Mouse (Mus musculus) mouse trophoblast stem cell (cell line): ENCODE measurements around the gene Cacng7.
"Not testable (repeated sequence)": the region's sequence is repeated elsewhere in the genome, so short reads cannot be mapped to it uniquely, and the experiment has no call there.

ENCODE experiments used
- in situ Hi-C, 2 experiments: fragments of 300-500 bp; cut with MseI, MboI; formaldehyde crosslinking; loops; 2 replicates in 1 of 2; 3 replicates in 1 of 2; pipeline ENCODE4 v1.15.1; 2025

Cacng7 gene

DNA sequence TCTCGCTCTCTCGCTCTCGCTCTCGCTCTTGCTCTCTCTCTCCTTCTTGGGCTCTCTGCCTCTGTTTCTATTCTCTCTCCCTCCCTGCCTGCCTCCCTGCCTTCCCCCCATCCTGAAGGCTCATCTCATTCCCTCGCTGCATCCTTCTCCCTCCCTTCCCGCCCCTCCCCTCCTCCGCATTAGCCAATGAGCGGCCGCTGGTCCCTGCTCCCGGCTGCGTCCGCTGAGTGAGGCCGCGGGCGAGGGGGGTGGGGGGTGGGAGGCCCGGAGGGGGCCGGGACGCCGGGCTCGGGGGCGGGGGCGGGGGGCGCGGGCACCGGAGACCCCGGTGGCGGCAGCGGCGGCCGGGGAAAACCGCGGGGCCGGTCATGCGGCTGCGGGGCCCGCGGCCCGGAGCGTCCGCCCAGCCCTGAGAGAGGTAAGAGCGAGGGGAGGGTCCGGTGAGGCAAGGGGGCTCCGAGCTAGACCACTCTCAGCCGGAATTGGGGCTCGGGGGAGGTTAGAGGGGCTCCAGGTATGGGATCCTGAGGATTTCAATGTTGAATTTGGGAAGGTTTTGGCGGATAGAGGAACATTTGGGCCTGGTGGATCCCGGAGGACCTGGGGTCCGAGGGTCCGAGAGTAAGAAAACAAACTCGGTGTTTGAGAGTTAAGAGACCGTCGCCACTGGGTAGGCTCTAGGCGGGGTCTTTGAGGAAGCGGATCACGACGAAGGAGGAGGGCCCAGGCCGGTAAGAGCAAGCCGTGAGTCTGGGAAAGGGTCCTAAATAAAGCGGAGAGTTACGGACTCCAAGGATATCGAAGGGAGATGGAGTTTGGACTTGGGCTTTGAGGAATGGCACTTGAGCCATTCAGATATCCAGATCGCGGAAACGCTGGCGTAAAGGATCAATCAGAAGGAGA lies at the start of gene Cacng7:
Gene Cacng7 (plus strand): TSS at position 337 of the 903 bp plus-strand sequence.
- in situ Hi-C loops = no loop called here

DNA sequence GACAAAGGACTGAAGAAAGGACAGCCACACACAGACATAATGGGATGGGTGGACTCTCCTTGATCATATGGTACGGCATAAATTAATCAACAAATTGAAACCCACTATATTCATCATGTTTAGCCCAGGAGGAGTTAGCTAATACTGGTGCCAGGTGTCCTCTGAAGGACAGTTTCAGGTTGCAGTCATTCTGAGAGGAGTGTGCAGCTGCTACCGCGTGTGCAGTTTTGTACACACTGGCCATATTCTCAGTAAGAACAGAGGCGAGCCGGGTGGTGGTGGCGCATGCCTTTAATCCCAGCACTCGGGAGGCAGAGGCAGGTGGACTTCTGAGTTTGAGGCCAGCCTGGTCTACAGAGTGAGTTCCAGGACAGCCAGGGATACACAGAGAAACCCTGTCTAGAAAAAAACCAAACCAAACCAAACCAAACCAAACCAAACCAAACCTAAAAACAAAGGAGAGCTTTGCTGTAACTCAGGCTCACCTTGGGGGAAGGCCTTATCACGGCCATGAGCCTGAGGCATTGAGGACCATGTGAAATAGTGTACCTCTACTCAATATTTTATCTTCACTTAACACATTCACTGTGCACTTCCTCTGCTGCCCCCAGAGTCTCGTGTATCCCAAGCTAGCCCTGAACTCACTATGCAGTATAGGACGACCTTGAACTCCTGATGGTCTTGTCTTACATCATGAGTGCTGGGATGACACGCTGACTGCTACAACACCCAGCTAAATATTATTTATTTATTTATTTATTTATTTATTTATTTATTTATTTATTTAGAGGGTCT lies 49.5 kb upstream of the Cacng7 start:
- in situ Hi-C loops = no loop called here

DNA sequence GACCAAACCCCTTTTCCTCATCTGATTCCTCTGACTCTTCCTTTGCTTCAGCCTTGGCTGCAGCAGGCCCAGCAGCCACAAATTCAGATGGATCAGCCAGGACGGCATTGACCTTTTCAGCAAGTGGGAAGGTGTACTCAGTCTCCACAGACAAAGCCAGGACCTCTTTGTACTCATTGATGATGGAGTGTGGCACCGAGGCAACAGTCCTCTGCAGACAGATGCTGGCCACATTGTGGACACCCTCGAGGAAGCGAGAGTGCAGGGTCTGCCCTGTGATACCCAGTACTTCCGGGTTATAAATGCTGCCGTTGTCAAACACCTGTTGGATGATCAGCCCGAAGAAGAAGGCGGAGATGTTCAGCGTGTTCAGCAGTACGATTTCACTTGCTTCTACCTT lies 48.2 kb upstream of the Cacng7 start:
- in situ Hi-C loops = no loop called here

DNA sequence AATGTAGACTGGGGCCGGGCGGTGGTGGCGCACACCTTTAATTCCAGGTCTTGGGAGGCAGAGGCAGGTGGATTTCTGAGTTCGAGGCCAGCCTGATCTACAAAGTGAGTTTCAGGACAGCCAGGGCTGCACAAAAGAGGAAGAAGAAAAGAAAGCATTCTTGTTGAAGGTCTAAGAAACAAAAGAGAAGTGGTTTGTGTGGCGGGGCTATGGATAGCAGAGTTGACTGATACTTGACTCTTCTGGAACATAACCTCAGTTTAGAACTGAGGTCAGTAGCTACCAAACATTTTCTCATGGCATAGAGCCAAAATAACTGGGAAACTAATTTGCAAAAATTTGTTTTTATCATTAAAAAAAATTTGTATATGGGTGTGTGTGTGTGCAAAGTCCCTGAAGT lies 46.7 kb upstream of the Cacng7 start:
- in situ Hi-C loops = no loop called here

DNA sequence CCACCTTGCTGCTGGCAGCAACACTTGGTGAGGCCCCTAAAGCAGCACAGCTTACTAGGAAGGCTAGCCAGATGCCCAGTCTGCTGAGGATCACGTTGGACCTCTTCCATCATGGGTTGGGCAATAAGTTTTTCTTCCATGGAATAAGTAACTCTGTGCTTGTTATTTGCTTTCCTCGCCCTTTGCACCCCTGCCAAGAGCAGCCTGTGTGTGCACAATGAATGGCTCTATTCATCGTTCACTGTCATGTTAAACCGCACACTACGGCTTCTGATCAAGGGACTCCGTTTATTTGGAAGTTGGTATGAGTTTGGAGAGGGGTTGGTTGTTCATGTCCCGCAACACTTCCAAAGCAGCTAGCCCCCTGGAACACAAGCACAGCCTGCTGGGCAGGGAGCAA lies 45.6 kb upstream of the Cacng7 start:
- in situ Hi-C loops = no loop called here

DNA sequence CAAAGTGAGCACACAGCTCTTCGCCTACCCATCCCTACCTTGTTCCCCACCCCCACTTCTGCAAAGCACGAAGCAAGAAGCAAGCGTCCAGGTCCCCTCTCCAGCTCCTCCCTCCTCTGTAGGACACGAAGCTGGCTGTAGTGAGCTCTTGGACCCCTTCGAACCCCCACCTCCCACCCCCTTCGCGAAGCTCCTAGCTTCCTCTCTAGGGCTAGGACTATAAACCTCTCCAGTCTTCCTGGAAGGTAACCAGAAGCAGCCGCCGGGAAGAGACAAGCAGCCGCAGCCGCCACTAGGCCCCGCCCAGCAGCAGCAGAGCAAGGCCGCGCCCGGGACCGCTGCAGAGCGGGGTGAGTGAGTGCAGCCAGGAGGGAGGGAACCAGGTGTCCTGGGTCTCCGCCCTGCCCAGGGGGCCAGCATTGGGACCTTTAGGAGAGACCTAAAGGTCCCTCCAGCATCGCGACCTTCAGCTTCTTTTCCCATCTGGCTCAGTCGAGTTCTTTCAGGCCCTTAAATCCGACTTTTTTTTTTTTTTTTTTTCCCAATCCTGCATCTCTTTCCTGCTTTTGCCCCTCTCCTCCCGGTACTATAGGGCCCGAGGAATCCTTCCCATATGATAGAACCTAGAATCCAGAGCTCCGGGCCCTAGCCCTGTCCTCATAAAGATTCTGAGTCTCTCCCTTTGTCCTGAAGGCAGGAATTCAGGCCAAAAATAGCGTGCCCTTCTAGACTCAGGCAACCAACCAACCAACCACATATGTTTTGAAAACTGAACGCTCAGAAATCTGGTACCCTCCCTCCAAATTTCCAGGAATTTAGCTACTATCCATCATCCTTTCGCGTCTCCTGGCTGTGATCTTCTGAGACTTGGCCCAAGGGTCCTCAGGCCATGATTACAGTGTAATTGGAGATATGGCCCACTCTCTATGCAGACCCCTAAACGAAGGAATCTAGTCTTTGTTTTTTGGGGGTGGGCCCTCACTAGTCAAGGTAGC lies 43.5 kb upstream of the Cacng7 start, which contains the start of the genes Myadm and Prkcg:
Gene Myadm (plus strand): TSS at position 105 of the 995 bp plus-strand sequence.
Gene Prkcg (plus strand): TSS at position 204 of the 995 bp plus-strand sequence.
- in situ Hi-C loops = no loop called here

DNA sequence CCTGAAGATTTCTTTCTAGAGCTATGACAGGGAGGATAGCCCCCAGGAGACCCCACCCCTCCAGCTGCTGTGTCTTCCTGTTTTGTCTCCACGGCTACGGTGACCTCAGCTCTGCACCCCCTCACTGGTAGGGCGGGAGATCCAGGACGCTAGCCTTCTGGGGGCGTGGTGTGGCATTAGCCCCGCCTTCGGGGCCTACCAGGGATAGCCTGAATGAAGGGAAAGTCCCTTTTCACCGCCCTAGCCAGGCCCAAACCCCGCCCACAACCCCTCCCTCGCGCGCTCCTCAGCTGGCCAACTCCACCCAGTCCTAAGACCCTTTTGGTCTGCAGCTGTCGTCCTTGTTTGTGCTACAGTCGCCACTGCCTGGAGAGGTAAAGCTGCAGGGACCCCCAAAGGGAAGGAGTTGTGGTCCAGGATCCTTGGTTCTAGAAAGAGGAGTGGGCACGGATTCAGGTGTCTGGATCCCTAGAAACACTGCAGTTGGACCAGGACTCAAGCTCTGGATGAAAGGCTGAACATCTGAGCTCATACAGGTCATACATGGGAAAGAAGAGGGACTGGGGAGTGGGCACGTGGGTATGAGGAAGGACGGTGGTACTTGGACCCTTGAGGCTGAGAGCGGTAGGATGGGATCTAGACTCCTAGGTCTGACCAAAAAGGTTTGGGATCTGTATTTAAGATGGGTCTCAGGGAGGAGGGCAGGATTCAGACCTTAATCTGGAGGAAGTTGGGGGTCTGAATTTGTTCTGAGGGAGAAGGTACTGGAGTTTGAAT lies 42.3 kb upstream of the Cacng7 start:
- in situ Hi-C loops = no loop called here

DNA sequence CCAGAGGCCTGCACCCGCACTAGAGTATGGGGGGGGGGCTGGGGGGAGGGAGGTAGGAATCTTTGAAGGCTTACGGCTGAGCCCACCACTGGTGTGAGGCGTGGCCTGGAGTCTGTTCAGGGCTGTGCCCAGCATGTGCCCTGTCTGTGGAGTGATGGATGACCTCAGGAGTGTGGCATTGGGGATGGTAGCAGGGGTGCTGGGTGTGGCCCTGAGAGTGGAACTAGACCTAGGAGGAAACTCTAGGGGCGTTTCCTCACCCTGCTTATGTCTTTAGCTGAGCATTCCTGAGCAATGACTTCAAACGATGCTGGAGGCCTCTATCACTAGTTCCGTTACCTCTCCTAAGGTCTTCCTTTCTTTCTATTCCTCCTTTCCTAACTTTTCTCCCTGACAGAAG lies 41.6 kb upstream of the Cacng7 start:
- in situ Hi-C loops = no loop called here

DNA sequence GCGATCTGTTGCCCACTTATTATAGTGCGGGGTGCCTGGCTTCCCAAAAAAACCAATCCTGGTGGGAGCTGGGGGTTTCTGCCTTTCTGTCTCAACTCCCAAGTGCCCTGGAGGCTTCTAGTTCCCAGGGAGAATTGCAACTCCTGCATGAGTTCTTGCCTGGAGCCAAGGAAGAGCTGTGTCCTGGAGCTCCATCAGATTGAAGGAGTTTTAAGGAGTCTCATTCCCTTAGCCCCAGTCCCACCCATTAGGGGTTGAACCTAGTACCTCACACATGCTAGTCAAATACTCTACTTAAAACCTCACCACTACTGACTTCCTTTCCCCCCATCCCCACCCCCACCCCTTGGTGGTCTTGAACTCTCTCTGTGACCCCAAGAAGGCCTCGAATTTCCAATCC lies 41.0 kb upstream of the Cacng7 start:
- in situ Hi-C loops = no loop called here

DNA sequence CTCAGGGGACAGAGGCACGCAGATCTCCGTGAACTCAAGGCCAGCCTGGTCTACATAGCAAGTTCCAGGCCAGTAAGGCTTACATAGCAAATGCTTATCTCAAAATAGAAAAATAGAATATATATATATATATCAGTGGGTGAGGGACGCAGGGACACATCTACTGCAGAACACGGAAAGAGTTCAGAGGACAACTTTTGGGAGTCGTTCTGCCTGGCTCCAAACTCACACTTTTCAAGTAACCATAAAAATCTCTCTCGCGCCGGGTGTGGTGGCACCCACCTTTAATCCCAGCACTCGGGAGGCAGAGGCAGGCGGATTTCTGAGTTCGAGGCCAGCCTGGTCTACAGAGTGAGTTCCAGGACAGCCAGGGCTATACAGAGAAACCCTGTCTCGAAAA lies 40.5 kb upstream of the Cacng7 start:
- in situ Hi-C loops = not testable (repeated sequence)

DNA sequence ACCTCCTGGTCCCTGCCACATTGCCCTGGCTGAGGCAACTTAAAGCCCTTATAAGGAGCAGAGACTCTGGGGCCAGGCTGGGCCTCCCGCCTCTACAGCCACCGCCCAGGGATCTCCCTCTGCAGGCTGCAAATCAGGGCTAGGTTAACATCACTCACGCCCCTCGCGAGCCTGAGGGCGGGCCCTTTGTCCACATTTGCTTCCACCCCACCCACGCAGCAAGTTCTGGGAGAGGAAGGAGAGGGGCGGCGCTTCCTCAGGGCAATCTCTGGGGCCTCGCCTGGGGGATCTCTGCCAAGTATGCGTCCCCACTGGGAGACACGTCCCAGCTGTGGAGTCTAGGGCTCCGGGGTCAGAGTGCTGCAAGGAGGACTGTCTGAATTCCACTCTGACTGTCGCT lies 40.0 kb upstream of the Cacng7 start:
- in situ Hi-C loops = no loop called here

DNA sequence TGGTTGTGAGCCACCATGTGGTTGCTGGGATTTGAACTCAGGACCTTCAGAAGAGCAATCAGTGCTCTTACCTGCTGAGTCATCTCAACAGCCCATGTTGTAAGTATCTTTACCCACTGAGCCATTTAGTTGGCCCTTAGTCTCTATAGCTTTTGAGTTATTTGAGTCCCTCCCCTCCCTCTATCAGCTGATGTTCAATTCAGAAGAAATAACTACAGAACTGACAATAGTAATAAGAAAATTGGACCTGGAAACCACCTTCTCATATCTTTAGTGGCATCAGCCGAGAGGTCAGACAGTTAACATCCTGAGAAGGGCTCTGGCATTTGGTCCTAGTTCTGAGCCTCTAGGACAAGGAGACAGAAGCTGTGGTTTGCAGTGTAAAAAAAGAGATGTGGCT lies 38.0 kb upstream of the Cacng7 start:
- in situ Hi-C loops = no loop called here

DNA sequence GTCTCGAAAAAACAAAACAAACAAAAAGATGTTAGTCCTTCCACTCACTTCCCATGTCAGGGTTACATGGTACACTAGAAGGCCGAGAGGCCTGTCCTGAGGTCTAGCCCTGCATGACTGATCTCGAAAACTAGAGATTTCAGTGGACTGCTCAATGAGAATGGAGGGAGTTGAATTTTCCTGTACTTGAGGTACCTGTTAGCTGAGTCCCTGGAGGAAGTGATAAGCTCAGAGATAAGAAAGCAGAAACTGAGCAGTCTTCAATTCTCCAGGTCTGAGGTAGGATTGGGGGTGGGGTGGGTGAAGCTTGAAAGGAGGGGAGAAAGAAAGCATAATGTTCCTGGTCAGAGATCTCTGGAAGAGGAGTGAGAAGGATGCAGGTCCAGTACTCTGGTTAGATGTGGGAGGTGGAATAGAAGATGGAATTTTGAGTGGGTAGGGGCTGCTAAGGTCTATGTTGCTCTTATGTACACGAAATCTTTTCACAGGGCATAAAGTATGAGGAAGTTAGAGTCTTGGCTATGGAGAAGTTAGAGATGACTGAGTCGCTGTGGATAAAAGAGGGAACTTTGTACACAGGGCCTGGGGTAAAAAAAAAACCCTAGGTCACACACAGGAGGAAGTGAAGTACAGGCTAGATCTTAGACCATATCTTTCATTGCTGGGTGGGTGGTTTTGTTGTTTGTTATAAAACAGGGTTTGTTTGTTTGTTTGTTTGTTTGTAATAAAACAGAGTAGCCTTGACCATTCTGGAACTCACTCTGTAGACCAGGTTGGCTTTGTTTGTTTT lies 37.2 kb upstream of the Cacng7 start:
- in situ Hi-C loops = no loop called here

DNA sequence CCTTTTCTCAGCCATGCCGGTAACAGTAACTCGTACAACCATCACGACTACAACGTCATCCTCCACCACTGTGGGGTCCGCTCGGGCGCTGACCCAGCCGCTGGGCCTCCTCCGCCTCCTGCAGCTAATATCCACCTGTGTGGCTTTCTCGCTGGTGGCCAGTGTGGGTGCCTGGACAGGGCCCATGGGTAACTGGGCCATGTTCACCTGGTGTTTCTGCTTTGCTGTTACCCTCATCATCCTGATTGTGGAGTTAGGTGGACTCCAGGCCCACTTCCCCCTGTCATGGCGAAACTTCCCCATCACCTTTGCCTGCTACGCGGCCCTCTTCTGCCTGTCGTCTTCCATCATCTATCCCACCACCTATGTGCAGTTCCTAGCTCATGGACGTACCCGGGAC lies 36.0 kb upstream of the Cacng7 start:
- in situ Hi-C loops = no loop called here

DNA sequence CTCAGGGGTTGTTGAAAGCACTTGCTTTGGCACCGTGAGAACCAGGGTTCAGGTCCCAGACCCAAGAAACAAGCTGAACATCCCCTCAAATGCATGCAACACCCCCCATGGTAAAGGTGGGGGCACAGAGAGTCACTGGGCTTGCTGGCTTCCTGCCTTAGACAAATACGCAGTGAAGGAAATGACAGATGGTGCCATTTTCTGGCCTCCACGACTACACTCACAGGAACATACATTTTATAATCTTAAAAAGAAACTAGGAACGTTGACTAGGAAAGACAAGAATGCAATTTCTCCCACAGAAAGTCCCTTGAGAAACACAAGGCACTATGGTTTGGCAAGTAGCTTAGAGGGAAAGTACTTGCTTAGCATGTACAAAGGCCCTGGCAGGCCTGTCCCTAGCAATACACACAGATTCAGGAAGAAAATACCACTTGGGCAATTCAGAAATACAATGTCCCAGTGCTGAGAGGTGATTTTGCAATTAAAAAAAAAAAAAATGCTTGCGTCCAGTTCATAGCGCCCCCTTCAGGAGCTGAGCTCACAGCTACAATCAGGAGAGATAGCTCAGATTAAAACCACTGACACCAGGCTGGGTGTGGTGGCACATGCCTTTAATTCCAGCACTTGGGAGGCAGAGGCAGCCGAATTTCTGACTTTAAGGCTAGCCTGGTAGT lies 32.7 kb upstream of the Cacng7 start:
- in situ Hi-C loops = no loop called here

DNA sequence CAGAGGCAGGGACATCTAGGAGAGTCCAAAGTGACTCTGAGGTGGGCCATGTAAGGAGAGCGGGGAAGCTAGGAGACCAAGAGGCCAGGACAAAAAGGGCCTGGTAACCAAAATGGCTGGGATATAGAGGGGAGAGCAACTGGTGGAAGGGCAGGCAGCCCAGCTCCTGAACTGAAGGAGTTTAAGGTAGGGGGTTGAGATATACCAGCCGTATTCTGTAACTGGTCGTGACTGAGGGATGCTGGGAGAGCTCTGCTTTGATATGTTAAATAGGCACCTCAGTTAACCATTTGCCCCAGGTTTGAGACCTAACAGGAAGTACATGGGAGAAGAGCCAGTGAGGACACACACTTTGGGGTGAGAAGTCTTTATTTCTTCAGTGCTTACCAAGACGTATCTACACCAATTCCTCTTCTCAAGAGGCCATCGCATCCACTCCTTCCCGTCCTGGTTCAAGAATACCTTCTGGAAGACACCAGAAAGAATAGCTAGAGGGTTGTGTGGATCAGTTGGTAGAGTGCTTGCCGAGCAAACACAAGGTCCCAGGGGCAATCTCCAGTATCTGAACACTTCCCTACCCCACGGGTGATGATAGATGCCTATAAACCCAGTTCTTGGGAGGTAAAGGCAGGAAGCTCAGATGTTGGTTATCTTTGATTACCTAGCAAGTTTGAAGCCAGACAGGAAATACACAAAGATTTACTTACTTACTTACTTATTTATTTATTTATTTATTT lies 31.7 kb upstream of the Cacng7 start:
- in situ Hi-C loops = no loop called here

DNA sequence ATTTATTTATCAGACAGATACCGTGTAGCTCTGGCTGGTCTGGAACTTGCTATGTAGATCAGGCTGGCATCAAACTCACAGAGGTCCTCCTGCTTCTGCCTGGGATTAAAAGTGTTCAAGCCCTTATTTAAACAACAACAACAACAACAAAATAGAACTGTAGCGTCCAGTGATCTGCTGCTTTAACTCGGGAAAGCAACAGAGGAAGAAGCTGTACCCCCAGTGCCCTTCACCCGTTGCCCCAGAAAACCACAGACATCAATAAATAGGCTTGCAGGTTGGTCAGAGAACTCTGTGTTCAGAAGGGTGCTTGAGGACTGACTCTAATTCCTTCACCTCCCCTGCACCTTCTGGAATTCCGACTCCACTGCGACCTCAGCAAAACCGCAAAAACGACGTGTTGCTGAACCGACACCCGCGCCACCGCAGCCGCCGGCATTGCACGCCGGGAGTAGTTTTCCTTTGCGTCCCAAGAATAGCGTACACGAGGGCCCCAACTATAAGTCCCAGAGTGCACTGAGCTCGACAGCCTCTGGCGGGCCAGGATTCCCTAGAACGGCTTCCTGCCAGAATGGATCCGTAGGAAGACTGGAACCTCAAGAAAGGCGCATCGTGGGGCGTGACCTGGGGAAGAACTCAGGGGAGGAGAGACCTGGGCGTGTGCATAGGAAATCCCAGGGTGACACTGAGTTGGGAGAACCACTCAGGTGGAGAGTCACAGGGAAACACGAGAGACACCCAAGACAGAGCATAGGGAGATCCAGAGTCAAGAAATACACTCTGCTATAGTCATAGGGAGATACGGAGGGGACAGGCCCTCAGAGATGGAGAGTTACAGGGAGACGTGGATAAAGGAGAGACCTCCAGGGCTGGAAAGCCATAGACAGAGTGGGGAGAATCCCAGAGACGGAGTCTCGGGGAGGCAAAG lies 30.9 kb upstream of the Cacng7 start:
- in situ Hi-C loops = no loop called here
